Mouse (Mus musculus) right cerebral cortex, adult 2 months (tissue): ENCODE measurements at regions not wholly inside any gene's neighbourhood (a gene's known extent, or its start where the extent isn't known, plus 50 kb on each side); places are given as distances from the start of the nearest gene placed in this dataset.
A peak's percentile ranks its signal among the peaks of the same experiment; 100 is the strongest.

Experiments used
- DNase-seq, 2 experiments: peaks; one replicate each; pipeline ENCODE4 v3.0.0; 2021 to 2022; ENCODE audit warnings: low spot score in 2 of 2

DNA sequence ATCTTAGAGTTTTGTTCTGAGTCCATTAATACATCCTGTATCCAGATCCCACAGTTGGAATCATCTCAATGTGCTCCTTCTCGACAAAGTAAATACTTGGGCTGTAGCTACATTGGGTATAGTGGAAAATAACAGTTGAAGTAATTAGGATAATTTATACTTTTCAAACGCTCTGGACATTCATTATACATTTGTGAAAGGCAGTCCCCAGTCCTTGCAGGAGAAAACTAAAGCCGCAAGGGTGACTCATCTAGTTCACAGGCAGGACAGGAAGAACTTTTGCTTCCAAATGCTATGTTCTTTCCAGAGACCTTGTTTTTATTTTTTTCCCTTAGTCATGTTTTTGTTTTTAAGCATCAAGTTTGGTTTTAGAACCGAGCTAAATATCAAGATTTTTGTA, 218.8 kb downstream of the Gpr37 start:
- DNase-seq = no peak

DNA sequence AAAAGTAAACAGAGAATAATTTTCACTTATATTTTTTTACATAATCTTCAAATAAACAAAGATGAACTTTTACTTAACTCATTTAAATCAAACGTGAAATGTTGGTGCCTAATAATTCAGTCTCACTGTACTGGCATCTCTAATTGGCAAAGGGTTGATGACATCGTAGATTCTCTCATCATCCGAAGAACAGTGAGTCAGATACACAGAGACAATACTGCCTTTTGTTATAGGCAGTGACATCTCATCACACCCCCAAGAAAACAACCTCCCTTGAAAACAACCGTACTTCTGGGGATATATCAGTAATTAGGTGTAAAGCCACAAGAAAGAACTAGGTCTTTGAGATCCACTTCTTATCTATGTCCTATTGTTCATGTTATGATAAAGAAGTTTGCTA, 227.5 kb downstream of the Gpr37 start:
- DNase-seq = no peak

DNA sequence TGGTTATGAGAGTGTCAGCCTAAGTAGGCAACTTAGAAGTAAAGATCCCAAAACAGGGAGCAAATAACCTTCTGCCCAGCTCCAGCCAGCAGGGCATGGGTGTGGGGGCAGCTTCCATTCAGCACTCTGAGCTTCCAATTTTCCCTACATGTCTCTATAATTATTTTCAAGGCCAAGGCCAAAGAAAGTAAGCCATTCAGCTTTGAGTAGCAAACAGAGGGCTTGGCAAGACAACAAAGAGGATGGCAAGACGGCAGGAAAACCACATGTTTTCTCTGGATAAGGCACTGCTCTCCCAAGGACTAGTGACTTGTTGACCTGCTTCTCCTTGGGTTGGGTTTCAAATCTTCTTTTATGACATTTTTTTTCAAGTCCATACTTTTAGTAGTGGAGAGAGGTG, 240.1 kb downstream of the Gpr37 start:
- no peak for DNase-seq

DNA sequence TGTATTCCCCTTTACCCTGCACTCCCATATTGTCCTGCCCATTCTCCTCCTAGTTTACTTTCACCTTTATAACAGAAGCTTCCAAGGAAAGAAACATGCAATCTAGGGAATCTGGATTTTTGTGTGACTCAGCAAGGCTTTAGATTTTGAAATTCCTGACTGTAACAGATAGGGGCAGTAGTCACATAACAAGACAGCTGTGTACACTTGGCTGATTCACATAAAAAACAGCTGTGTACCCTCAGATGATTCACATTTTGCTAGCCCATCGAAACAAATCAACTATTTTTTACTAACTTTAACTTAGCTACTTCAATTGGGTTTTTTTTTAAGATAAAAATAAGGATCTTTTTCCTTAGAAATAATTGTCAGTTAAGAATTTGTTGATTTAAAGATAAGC, 240.6 kb downstream of the Gpr37 start:
- no peak for DNase-seq

DNA sequence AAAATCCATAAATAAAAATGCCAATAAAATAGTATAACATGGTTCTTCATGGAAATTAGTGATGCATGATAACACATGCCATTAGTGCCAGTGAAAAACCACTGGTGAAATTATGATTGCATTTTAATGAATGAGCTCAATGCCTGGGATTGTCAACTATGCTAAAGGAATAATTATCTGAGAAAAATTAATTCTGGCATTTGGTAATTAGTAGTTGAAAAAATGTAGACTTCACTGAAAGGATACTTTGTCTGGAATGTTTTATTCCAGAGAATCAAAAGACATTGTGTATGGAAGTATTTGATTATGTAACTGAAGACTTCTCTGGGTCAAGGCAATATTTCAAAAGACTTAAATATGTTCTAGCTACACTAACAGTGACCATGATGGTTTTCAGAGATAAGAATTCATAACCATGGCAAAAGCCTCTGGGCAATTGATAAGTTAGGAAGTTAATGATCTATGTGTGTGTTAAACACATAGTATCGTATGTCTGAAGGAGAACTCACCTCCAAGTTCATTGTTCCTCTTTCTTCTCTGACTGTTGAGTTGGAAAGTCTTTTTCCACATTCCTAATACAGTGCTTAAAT, 245.1 kb downstream of the Gpr37 start:
- DNase-seq = no peak

DNA sequence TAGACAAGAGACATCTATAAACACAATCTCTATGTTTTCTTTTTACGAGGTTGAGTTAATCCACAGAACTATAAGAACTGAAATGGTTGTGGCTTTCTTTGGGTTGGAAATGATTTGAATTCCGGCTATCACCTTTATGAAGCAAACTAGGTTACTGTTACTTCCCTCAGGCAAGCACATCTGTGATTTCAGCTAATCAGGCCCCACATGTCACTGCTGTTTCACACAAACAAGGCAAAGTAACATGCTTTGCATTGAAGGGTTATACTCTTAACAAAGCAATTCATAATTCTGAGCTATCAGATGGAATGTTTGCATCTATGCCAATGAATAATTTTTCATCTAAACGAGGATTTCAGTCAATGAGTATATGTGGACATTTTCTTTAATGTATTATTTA, 246.4 kb downstream of the Gpr37 start:
- DNase-seq = no peak

DNA sequence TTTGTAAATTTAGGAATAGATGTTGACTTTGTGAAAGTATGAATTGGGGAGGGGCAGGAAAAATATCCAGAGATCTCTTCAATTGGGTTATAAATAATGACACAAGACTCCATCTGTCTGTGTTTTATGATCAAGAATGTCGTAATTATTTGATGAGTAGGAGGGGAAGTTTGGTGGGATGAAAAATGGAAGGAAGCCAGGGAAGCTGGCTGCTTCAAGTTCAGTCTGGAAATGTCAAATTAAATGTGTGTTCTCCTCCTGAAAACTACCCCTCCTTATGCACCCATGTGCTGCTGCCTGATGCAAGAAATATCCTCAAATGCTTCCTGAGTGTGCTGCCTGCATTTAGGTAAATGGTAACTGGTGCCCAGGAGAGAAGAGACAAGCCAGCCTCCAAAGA, 246.8 kb downstream of the Gpr37 start:
- peak; percentile 10 to 13 for DNase-seq

DNA sequence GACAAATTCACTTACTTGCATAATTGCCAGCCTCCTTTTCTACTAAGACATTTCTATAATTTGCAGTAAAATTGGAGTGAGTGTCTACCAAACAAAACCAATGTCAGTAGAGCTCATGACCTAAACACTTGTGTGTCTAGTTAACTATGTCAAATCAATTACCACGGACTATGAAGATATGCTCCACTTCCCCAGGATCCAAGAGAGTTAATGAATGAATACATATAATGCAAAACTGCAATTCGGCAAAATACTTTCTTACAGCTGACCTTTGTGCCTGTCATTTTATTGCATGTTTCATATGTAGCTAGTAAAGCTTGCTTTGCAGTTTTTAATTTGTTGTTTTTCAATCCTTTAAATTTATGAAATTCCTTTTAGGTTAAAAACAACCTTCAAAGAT, 248.4 kb downstream of the Gpr37 start:
- DNase-seq = no peak

DNA sequence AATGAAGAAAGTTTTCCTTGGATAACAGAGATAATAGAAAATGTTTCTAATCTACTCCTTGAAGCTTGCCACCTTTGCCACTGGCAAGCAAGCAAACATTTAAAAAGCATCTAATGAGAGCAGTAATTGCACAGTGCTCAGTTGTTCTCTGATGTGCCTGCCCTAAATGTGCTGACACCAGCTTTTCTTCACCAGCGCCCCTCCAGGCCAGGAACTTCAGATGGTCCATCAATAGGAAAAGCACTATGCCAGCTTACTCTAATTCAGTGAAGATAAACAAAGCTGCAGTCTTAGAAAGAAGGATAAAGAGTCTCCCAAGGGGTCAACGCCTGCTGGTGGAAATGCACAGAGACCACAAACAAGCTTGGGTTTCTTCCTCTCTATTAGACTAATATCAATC, 252.7 kb downstream of the Gpr37 start:
- DNase-seq = no peak

DNA sequence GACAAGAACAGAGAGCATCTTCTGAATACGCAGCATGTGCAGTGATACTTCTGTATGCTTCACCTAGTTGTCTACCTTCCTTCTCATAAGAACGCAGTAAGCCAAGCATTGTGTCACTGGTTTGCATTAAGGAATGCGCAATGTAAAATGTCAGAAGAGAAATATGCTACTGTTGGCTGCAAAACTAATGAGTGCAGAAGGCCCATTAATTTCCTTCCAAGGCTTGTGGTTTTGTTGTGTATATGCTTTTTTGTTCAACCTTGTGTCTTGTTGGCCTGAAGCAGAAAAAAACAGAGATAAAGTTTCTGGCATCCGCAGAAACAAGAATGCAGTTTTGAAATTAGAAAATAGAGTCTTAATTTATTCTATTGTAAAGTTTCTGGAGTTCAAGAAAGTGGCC, 261.5 kb downstream of the Gpr37 start:
- no peak for DNase-seq

DNA sequence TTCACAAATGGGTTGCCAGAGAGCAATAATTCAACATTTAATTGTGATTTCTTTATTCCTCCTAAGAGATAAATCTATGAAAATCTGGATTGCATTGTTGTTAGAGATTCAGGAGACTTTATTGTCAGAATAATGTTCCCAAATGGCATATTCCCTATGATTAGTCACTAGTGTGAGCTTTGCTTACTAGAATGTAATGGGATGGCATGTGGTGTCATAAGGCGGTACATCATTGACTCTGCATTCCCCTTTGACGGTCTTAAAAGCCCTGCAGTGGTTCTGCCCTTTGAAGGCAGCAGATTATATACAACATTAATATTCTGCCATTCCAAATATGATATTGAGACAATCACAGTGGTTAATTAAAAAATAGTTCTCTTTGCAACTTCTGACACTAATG, 271.7 kb downstream of the Gpr37 start:
- no peak for DNase-seq

DNA sequence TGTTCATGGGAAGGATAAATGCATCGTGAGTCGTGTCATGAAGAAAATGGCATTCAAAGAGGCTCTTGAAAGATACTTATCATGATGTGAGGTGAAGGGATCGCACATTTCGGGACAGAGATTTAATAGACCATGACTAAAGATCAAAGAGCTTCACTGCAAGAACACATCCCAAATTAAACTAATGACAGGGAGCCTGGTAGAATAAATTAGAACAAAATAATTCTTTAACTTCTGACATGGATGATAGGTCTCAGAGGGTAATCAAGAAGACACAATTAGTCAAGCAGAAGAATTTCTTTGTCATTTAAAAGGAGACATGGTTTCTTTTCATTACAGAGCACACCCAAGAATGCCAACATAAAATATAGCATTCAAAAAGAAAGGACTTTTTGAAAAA, 300.7 kb downstream of the Gpr37 start:
- no peak for DNase-seq
